Mouse (Mus musculus) activated CD4-positive, CD25-positive, alpha-beta regulatory T cell, adult 4 months (primary cell): ENCODE measurements around the gene Trim75. TPM values are rescaled to one million over a fixed set of nuclear protein-coding genes. Genes with fewer than 3 reads are reported as not detected.

Experiments used
- ATAC-seq: one replicate; pipeline ENCODE4 v1.8.0; 2017
- polyA plus RNA-seq, 2 experiments: library from polyadenylated mRNA; unstranded; fragments of 100-300 nt; shearing (Covaris generic); gene quantifications; one replicate each; pipeline ENCODE4 v1.2.1; 2017

Gene Trim75
- polyA plus RNA-seq, 2 experiments from 2014 or later, result 0.42 TPM; not detected in 1

DNA sequence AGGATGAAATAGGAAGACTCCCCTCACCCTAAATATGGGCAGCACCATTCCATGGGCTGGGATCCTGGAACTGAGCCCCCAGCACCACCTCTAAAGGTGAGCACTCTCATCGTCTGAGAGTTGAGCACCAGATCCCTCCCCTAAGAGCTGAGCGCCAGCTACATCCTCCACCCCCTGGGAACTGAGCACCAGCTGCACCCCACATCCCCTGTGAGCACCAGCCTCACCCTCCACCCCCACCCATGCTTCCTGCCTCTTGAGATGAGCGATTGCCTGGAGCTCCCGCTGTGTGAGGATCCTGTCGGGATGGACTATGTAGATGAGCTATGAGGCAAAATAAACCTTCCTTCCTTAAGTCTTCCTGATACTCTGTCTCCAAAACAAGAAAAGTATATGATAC is 44.7 kb downstream of the Trim75 start:
- ATAC-seq, result no peak

DNA sequence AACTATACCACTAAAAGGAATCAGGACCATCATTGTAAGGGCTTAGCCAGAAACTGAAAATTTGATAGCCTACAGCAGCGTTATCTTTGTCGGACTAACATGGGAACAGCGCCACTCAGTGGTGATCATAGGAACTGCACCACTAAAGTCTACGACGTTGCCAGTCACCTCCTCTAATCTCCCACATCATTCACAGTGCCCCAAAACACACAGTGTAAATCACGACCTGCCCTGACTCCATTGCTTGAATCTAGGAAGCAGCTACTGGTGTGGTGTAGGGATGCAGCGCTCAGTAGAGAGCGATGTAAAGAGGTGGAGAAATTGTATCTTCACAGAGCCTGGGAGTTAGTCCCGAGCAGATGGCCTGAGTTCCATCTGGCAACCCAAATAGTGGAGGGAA is 46.1 kb downstream of the Trim75 start:
- peak; percentile 56 for ATAC-seq

GRCm38 (mm10) chr8:64941019-64941418 is 46.6 kb downstream of the Trim75 start:
- no peak for ATAC-seq

GRCm38 (mm10) chr8:64934997-64935396 is 52.6 kb downstream of the Trim75 start:
- peak; percentile 77 for ATAC-seq

Other genes starting within 250 kb of the Trim75 start
- 1 to 10 TPM; 4.6 to 6.3 TPM for gene Klhl2, start 137.8 kb downstream of the Trim75 start, polyA plus RNA-seq
- gene Tmem192, start 40.6 kb downstream of the Trim75 start, polyA plus RNA-seq, result 10 to 100 TPM; 56.5 to 65.3 TPM
- gene Trim61, start 30.7 kb upstream of the Trim75 start, polyA plus RNA-seq, result not detected
- gene Trim60, start 30.8 kb upstream of the Trim75 start, polyA plus RNA-seq, result not detected
- not detected for gene Apela, start 49.5 kb upstream of the Trim75 start, polyA plus RNA-seq
- gene Gm10663, start 87.2 kb upstream of the Trim75 start, polyA plus RNA-seq, result not detected
- gene BC030870, start 141.7 kb upstream of the Trim75 start, polyA plus RNA-seq, result under 1 TPM in 1 of 2 experiments, not detected in 1; 0.22 TPM